Mouse (Mus musculus) retina, embryonic 14.5 days (tissue): ENCODE measurements around the gene Prg2.

Source experiments
- DNase-seq: peaks from one replicate; pipeline ENCODE4 v3.0.0-alpha.2; 2015; ENCODE audit warnings: low spot score

Gene Prg2

DNA sequence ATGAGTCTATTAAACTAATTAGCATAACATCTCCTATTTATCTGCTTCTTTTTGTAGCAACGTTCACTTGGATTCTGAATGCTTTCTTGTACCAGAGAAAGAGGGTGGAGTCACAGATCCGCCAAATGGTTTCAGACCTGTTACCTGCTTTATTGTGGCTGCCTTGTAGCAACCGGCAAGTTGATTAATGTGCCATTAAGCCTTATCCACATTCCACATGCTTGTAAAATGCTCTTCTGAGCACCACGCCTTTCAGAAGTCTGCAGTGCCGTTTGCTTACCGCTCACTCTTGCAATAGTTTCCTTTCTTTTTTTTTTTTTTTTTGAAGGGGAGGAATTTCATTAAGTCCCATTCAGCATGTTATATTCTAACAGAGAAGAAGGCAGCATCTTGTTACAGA, 49.6 kb downstream of the Prg2 start:
- DNase-seq: no peak

DNA sequence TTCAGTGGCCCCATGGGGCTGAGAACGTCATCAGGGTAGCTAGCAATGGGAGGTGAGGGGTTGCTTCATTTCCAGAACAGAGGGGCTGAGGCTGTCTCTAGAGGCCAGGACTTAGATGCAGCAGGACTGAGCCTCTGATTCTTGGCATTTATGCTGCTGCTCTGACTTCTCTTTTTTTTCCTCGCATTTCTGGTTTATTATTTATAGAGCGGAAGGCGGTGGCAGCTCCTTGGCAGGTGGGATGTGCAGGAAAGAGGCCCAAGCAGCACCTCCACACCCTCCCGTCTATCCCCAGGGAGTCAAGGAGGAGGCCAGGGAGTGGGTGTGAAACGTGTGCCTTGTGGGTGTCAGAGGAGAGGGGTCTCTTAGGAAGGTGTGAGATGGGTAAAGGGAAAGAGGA, 50.7 kb downstream of the Prg2 start:
- DNase-seq: no peak

DNA sequence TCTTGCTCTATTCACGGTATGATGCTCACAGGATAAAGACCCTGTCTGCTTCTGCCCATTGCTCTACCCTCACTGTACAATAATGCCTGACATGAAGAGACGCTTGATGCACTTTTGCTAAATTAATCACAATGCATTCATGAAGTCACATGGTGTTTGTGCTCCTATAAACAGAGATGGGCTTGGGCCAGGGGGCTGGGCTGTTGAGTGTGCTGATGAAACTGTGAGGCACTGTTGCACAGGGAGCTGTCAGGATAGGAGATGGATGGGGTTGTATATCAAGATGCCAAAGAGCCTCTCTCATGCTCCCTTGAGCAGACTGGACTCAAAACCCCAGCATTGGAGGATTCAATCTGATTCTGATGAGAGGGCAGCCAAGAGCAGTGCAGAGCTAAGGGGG, 52.9 kb downstream of the Prg2 start:
- DNase-seq: no peak
